Mouse (Mus musculus) brain, embryonic 14.5 days (tissue): ENCODE results near the gene Nsa2.

Experiments
- CTCF ChIP-seq: fragments of 200-500 bp; IDR thresholded peaks from 2 replicates; pipeline ENCODE4 v1.5.1; 2012; ENCODE audit warnings: inconsistent platforms, mild to moderate bottlenecking, moderate library complexity, borderline replicate concordance; ENCODE audit not compliant: insufficient read depth, insufficient read length; ENCODE audit errors: extremely low read depth
- POLR2A ChIP-seq: fragments of 200-500 bp; IDR thresholded peaks from 2 replicates; pipeline ENCODE4 v1.6.1; 2012; ENCODE audit warnings: mild to moderate bottlenecking, inconsistent platforms, borderline replicate concordance; ENCODE audit not compliant: poor library complexity, insufficient read depth, insufficient read length, severe bottlenecking; ENCODE audit errors: extremely low read depth

DNA sequence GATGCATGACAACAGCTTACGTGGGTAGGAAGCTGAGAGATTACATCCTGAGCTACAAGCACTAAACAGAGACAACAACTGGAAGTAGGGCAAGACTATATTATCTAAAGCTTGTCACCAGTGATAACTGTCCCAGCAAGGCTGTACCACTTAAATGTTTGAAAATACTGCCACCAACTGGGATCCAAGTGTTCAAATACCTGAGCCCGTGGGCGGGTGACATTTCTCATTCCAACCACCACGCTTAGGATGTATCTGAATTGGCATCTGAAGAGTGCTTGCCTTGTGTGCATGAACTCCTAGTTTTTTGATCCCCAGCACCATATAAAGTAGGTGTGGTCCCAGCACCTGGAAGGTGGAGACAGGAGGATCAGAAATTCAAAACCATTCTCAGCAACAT lies 42.0 kb downstream of the Nsa2 start:
- no peak for TF ChIP-seq POLR2A
- no peak for TF ChIP-seq CTCF
